Mouse (Mus musculus) CH12.LX (cell line): ENCODE results near the gene Il18r1. TPM values are rescaled to one million over a fixed set of nuclear protein-coding genes. Genes with fewer than 3 reads are reported as not detected.

ENCODE experiments used
- DNase-seq: peaks from one replicate; pipeline ENCODE4 v3.0.0-alpha.2; 2013; ENCODE audit errors: extremely low read depth
- H3K27ac ChIP-seq: 2 replicates; pipeline ENCODE4 v1.5.1; 2012; ENCODE audit warnings: low read depth, mild to moderate bottlenecking, control low read depth, moderate library complexity; ENCODE audit not compliant: insufficient read depth
- H3K27me3 ChIP-seq: replicated peaks from 2 replicates; pipeline ENCODE3; 2012; ENCODE audit warnings: inconsistent platforms
- H3K36me3 ChIP-seq, 2 experiments: replicated peaks in 1 of 2; 2 replicates each; pipeline versions ENCODE3 to v1.6.1; 2012; ENCODE audit warnings: inconsistent platforms in 1 of 2, low read length in 1 of 2, mild to moderate bottlenecking in 1 of 2, mixed read lengths in 1 of 2, moderate library complexity in 1 of 2; ENCODE audit not compliant: control insufficient read depth in 1 of 2, insufficient read depth in 1 of 2
- H3K4me1 ChIP-seq, 2 experiments: 2 replicates each; pipeline ENCODE4 v1.6.1; 2012; ENCODE audit warnings: inconsistent platforms in 1 of 2, moderate library complexity in 1 of 2; ENCODE audit not compliant: insufficient read depth in 2 of 2, control insufficient read depth in 1 of 2
- H3K4me2 ChIP-seq: 2 replicates; pipeline ENCODE4 v1.6.1; 2012; ENCODE audit warnings: low read depth, mild to moderate bottlenecking, control low read depth; ENCODE audit not compliant: poor library complexity, insufficient read depth, severe bottlenecking
- H3K4me3 ChIP-seq, 3 experiments: fragments of 150-350 bp in 1 of 3; sonication (generic) in 1 of 3; replicated peaks in 1 of 3; 2 replicates each; pipeline versions ENCODE3 to v1.5.1; 2011 to 2012; ENCODE audit warnings: low read depth in 2 of 3, low read length in 2 of 3, mild to moderate bottlenecking in 2 of 3, moderate library complexity in 2 of 3, control low read depth in 1 of 3, improper control_type of control experiment in 1 of 3, inconsistent platforms in 1 of 3, mixed read lengths in 1 of 3; ENCODE audit not compliant: poor library complexity in 1 of 3
- H3K79me2 ChIP-seq: replicated peaks from 2 replicates; pipeline ENCODE4 v1.6.1; 2012; ENCODE audit warnings: mild to moderate bottlenecking, moderate library complexity; ENCODE audit not compliant: control insufficient read depth, poor library complexity, insufficient read depth, severe bottlenecking; ENCODE audit errors: extremely low read depth
- H3K9ac ChIP-seq: 2 replicates; pipeline ENCODE4 v1.6.1; 2012; ENCODE audit warnings: low read depth, mild to moderate bottlenecking, control low read depth, moderate library complexity; ENCODE audit not compliant: insufficient read depth
- H3K9me3 ChIP-seq: replicated peaks from 2 replicates; pipeline ENCODE3; 2012; ENCODE audit warnings: low read length, inconsistent platforms, mixed read lengths
- BHLHE40 ChIP-seq: IDR thresholded peaks from 2 replicates; pipeline ENCODE4 v1.6.1; 2011; ENCODE audit warnings: mild to moderate bottlenecking, low read depth, low read length, improper control_type of control experiment
- CHD1 ChIP-seq: IDR thresholded peaks from 2 replicates; pipeline ENCODE4 v1.6.1; 2012; ENCODE audit warnings: low read depth, low read length, improper control_type of control experiment, inconsistent platforms
- CTCF ChIP-seq, 2 experiments: IDR thresholded peaks in 1 of 2; conservative IDR thresholded peaks in 1 of 2; 2 replicates each; pipeline ENCODE4 v1.5.1; 2011 to 2012; ENCODE audit warnings: low read depth in 2 of 2, low read length in 2 of 2, improper control_type of control experiment in 1 of 2, inconsistent platforms in 1 of 2, mild to moderate bottlenecking in 1 of 2, moderate library complexity in 1 of 2
- ELF1 ChIP-seq: IDR thresholded peaks from 2 replicates; pipeline ENCODE4 v1.6.1; 2014; ENCODE audit warnings: low read depth, mild to moderate bottlenecking, inconsistent platforms, low read length, improper control_type of control experiment
- EP300 ChIP-seq: IDR thresholded peaks from 2 replicates; pipeline ENCODE4 v1.6.1; 2011; ENCODE audit warnings: low read length, improper control_type of control experiment
- ETS1 ChIP-seq: conservative IDR thresholded peaks from 2 replicates; pipeline ENCODE4 v1.6.1; 2012; ENCODE audit warnings: low read depth, mild to moderate bottlenecking, inconsistent platforms, low read length, improper control_type of control experiment, moderate library complexity
- IRF4 ChIP-seq: IDR thresholded peaks from 2 replicates; pipeline ENCODE4 v1.6.1; 2014; ENCODE audit warnings: low read depth, mild to moderate bottlenecking, inconsistent platforms, low read length, improper control_type of control experiment
- JUN ChIP-seq: IDR thresholded peaks from 2 replicates; pipeline ENCODE4 v1.6.1; 2011; ENCODE audit warnings: low read depth, mild to moderate bottlenecking, low read length, improper control_type of control experiment, moderate library complexity; ENCODE audit not compliant: insufficient read depth
- JUND ChIP-seq: conservative IDR thresholded peaks from 2 replicates; pipeline ENCODE4 v1.6.1; 2011; ENCODE audit warnings: low read depth, low read length, improper control_type of control experiment
- KAT2A ChIP-seq: IDR thresholded peaks from 2 replicates; pipeline ENCODE4 v1.6.1; 2012; ENCODE audit warnings: low read length, improper control_type of control experiment, inconsistent platforms; ENCODE audit not compliant: insufficient replicate concordance
- MAFK ChIP-seq: IDR thresholded peaks from 2 replicates; pipeline ENCODE4 v1.6.1; 2011; ENCODE audit warnings: low read length, improper control_type of control experiment; ENCODE audit not compliant: insufficient replicate concordance
- MAX ChIP-seq: IDR thresholded peaks from 2 replicates; pipeline ENCODE4 v1.6.1; 2011; ENCODE audit warnings: low read length, improper control_type of control experiment
- NRF1 ChIP-seq: IDR thresholded peaks from 2 replicates; pipeline ENCODE4 v1.6.1; 2014; ENCODE audit warnings: low read depth, mild to moderate bottlenecking, inconsistent platforms, low read length, improper control_type of control experiment, moderate library complexity
- POLR2A ChIP-seq: IDR thresholded peaks from 2 replicates; pipeline ENCODE4 v1.6.1; 2011; ENCODE audit warnings: low read depth, mild to moderate bottlenecking, improper control_type of control experiment, low read length
- RAD21 ChIP-seq: IDR thresholded peaks from 2 replicates; pipeline ENCODE4 v1.6.1; 2011; ENCODE audit warnings: low read depth, mild to moderate bottlenecking, low read length, improper control_type of control experiment, moderate library complexity
- SIN3A ChIP-seq: IDR thresholded peaks from 2 replicates; pipeline ENCODE4 v1.6.1; 2012; ENCODE audit warnings: low read length, improper control_type of control experiment, inconsistent platforms
- SMC3 ChIP-seq: IDR thresholded peaks from 2 replicates; pipeline ENCODE4 v1.6.1; 2011; ENCODE audit warnings: low read depth, low read length, improper control_type of control experiment
- TCF12 ChIP-seq: IDR thresholded peaks from 2 replicates; pipeline ENCODE4 v1.6.1; 2014; ENCODE audit warnings: low read depth, mild to moderate bottlenecking, inconsistent platforms, low read length, improper control_type of control experiment
- USF1 ChIP-seq: IDR thresholded peaks from 2 replicates; pipeline ENCODE4 v1.6.1; 2014; ENCODE audit warnings: low read depth, mild to moderate bottlenecking, inconsistent platforms, low read length, improper control_type of control experiment
- ZC3H11A ChIP-seq: IDR thresholded peaks from 2 replicates; pipeline ENCODE4 v1.6.1; 2012; ENCODE audit warnings: low read depth, mild to moderate bottlenecking, inconsistent platforms, low read length, improper control_type of control experiment
- ZMIZ1 ChIP-seq: IDR thresholded peaks from 2 replicates; pipeline ENCODE4 v1.6.1; 2012; ENCODE audit warnings: low read depth, mild to moderate bottlenecking, inconsistent platforms, low read length, improper control_type of control experiment
- dilution Hi-C: fragments of 300-500 bp; cut with MboI; formaldehyde crosslinking; loops from 2 replicates; pipeline ENCODE4 v1.14.3; 2020; ENCODE audit warnings: low sequenced_read_pairs; ENCODE audit not compliant: extremely low pct_unique_long_range_greater_than_20kb, extremely low pct_ligation_motif_present
- in situ Hi-C: fragments of 300-500 bp; cut with MboI; formaldehyde crosslinking; loops from 3 replicates; pipeline ENCODE4 v1.14.3; 2019; ENCODE audit warnings: low sequenced_read_pairs, low pct_ligation_motif_present, low pct_unique_long_range_greater_than_20kb, mixed read lengths
- polyA plus RNA-seq: library from polyadenylated mRNA; unstranded; fragments of >175 nt; gene quantifications from 2 replicates; pipeline ENCODE4 v1.2.1, GENCODE M21; 2012; ENCODE audit warnings: low read depth; ENCODE audit not compliant: insufficient read length
- total RNA-seq, 2 experiments: library from RNA; depleted of rRNA; stranded (reverse); fragments of 300-350 nt in 1 of 2; fragments of >200 nt in 1 of 2; gene quantifications; 2 replicates each; pipeline ENCODE4 v1.2.3; 2012 to 2014

The Il18r1 gene
- total and polyA plus RNA-seq, 3 experiments, result 0.13 TPM; not detected in 2

DNA sequence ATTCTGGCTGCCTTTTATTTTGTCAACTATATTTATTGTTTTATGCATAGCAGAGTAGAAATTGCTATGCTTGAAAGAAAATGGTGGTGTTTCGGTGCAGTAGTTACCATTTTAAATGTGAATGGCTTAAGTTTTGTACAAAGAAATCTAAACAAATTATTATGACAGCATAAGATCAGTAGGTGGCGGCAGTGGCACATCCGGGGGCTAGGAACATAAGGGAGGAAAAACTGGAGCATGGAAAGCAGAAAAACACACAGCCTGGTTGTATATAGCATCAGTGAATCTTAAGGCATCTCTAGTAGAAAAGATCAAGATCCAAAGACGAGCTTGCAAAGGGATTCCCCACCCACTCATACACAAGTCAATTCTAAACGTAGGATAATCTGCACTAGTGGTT, 72.2 kb downstream of the Il18r1 start:
- H3K4me2 ChIP-seq, result no peak overlapping the region
- no peaks in the 10 kb centered on the region for H3K27me3 ChIP-seq
- H3K4me1 ChIP-seq, result peaks cover 0 to 3% of the 10 kb centered on the region in 2 experiments; a peak in 2 of 4 replicates
- no peak overlapping the region for H3K4me3 ChIP-seq
- no peaks in the 10 kb centered on the region for H3K79me2 ChIP-seq
- no peak overlapping the region for H3K9ac ChIP-seq
- no peaks in the 10 kb centered on the region for H3K9me3 ChIP-seq
- in situ Hi-C loops (loop anchor here (5.0 to 25.0 kb wide), 3 partner anchors 155 to 525 kb away; no protein-coding TSS in a partner anchor), dilution Hi-C loops (no loop called here)
- peaks cover 0 to 23% of the 10 kb centered on the region in 2 experiments for H3K36me3 ChIP-seq
- DNase-seq, result no peak
- no peak overlapping the region for H3K27ac ChIP-seq
- TF ChIP-seq IRF4, result no peak
- peak in 1 of 2 experiments; percentile 24; a peak in 2 of 4 replicates for TF ChIP-seq CTCF (conservative IDR thresholded peaks at IDR 0.05 in 1 of 2, IDR thresholded peaks at IDR 0.05 in 1 of 2; ENCODE audit: low read depth in 2 of 2, low read length in 2 of 2)

DNA sequence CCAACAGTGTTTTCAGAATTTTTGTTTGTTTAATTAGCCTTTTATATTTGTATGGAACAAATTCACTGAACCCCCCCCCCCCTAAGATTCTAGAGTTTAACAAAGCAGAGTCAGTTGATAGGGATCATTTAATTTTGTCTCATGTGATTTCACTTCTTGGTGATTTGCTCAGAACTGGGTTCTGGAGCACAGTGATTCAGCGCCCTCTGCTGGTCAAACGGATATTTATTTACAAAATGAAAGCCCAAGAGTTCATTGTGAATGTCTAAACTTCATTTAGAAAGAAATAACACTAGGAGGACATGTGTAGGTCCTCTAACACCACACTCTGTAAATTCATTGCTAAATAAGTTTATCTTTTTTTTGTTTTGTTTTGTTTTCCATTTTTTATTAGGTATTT, 79.3 kb downstream of the Il18r1 start:
- H3K9ac ChIP-seq, result no peak overlapping the region
- H3K9me3 ChIP-seq, result no peaks in the 10 kb centered on the region
- H3K4me1 ChIP-seq, result peaks cover 0 to 13% of the 10 kb centered on the region in 2 experiments; a peak in 2 of 4 replicates
- no peak overlapping the region for H3K4me3 ChIP-seq
- in situ Hi-C loops (loop anchor here (25.0 kb wide), 2 partner anchors 432 to 532 kb away; no protein-coding TSS in a partner anchor), dilution Hi-C loops (no loop called here)
- H3K36me3 ChIP-seq, result peaks cover 0 to 50% of the 10 kb centered on the region in 2 experiments
- no peak overlapping the region for H3K27ac ChIP-seq
- H3K27me3 ChIP-seq, result no peaks in the 10 kb centered on the region
- peak; percentile 67 for DNase-seq
- no peaks in the 10 kb centered on the region for H3K79me2 ChIP-seq
- no peak for TF ChIP-seq EP300
- no peak for TF ChIP-seq JUN
- no peak for TF ChIP-seq TCF12
- TF ChIP-seq RAD21, result peak; percentile 89
- peak; percentile 36 to 85; a peak in 3 of 4 replicates for TF ChIP-seq CTCF (conservative IDR thresholded peaks at IDR 0.05 in 1 of 2, IDR thresholded peaks at IDR 0.05 in 1 of 2; ENCODE audit: low read depth in 2 of 2, low read length in 2 of 2)
- no peak for TF ChIP-seq MAX
- no peak for TF ChIP-seq POLR2A
- TF ChIP-seq SMC3, result peak; percentile 81
- no peak for TF ChIP-seq SIN3A
- TF ChIP-seq CHD1, result no peak
- no peak for TF ChIP-seq USF1
- TF ChIP-seq MAFK, result no peak
- no peak for TF ChIP-seq JUND
- no peak for TF ChIP-seq BHLHE40
- TF ChIP-seq ETS1, result no peak
- peak; percentile 48 for TF ChIP-seq ZC3H11A
- no peak for TF ChIP-seq ELF1
- no peak for TF ChIP-seq ZMIZ1
- no peak for TF ChIP-seq NRF1
- TF ChIP-seq KAT2A, result no peak
- no peak overlapping the region; the same call in 1 of the 2 replicates for H3K4me2 ChIP-seq
